Mouse (Mus musculus): ENCODE data around the gene Rbm18.
A peak's percentile ranks its signal among the peaks of the same experiment; 100 is the strongest.
"Not testable (repeated sequence)": the region's sequence is repeated elsewhere in the genome, so short reads cannot be mapped to it uniquely, and the experiment has no call there.

Rbm18 gene

GRCm38 (mm10) chr2:36136300-36136941 is at the start of gene Rbm18, which contains the start of gene Mrrf:
Gene Rbm18 (minus strand): TSS chr2:36136773.
Gene Mrrf (plus strand): TSS chr2:36136389.
- peak; percentile 89 to 94 for DNase-seq

- no peak for DNase-seq
These were observed 48.3 kb upstream of the Rbm18 start for GRCm38 (mm10) chr2:36184876-36185275.

DNA sequence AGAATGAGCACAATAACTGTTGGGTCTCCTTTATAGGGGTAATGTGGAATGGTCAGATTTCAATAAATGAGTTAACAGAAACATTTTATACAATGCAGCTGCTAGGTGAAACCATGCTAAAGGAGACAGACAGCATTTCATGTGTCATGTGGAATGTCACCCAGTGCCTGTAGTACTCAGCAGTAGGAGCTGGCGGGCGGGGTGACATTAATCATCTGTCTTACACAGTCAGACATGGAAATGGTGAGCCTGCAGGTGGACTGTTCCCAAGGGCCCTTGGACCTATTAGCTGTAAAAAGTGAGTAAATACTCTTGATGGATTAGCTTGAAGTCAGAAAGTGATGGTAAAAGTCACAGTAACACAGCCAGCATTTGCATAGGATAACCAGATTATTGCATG is 47.6 kb upstream of the Rbm18 start:
- DNase-seq, result no peak

DNA sequence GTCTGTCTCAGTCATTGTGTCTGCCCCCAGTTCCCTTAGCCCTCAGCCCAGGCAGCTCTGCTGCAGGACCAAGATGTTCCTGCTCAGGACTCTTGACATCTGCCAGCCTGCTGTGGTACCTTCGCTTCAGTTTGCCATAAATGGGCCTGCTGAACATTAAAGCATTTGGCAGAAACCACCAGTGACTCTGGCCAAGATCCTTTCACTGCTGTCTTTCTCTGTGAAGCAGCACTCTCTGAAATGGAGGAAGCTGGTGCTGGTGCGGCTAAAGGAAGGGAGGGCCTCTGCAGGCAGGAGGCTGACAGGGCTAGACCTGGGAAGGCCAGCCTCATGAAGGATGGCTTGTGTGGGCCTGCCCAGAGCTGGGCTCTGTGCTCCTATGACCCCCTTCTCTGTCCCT is 46.7 kb upstream of the Rbm18 start:
- DNase-seq, result no peak

DNA sequence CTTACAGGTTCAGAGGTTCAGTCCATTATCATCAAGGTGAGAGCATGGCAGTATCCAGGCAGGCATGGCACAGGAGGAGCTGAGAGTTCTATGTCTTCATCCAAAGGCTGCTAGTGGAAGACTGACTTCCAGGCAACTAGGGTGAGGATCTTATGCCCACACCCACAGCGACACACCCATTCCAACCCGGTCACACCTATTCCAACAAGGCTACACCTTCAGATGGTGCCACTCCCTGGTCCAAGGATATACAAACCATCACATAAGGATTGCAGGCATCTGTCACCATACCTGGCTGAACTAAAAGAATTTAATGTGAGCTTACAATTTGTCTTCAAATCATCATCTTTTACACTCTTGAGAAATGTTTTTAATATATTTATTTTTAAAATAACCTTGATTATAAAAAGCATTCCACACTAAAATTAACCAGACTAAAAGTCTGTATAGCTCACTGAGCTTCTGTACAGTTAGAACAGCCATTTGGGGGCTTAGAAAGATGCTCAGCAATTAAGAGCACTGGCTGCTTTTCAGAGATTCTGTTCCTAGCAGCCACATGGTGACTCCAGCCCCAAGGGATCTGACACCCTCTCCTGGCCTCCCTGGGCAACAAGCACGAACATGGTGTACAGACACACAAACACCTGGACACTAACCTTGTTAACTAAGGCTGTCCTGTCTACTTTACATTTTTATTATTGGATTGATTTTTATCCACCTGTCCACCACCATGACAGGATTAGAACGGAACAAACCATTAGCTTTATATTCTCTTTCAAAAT is 45.2 kb upstream of the Rbm18 start:
- DNase-seq, result not testable (repeated sequence)

DNA sequence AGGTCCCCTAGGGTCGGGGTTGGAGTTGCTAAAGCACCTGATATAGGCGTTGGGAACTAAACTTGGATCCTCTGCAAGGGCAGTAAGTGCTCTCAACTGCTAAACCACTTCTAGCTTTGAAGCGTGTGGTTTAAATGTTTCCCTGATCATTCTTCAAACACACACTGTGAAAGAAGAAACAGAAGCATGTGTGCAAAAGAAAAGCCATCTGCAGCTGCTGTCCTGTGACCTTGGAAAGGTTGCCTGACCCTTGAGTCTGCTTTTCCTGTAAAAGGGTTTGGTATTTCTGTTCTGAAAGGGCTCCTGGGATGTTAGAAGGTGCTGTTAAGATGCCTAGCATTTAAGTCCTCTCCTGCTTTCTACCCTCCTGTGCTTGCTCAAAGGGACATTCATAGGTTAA is 42.9 kb upstream of the Rbm18 start:
- DNase-seq, result no peak

DNA sequence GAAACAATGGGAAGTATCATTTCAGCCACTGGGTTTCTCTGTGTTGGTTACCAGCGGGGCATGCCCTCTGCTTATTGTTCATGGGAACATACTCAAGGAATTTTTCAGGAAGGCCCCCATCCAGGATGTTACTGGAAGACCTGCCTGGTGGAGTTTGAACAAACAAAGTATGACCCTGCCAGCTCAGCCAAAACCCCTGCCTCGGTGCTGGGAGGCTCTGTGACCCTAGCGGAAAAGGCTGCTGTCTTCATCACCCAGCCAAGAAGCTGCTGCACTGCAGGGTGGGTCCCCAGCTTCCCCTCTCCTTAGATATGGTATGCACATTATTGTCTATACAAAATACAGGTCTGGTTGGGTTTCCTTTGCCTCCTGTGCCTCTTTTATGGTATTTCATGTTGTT is 36.0 kb upstream of the Rbm18 start:
- DNase-seq, result no peak

- no peak for DNase-seq
These were observed 35.6 kb upstream of the Rbm18 start for GRCm38 (mm10) chr2:36172136-36172535.

GRCm38 (mm10) chr2:36169176-36169575 is 32.6 kb upstream of the Rbm18 start:
- DNase-seq, result no peak

DNA sequence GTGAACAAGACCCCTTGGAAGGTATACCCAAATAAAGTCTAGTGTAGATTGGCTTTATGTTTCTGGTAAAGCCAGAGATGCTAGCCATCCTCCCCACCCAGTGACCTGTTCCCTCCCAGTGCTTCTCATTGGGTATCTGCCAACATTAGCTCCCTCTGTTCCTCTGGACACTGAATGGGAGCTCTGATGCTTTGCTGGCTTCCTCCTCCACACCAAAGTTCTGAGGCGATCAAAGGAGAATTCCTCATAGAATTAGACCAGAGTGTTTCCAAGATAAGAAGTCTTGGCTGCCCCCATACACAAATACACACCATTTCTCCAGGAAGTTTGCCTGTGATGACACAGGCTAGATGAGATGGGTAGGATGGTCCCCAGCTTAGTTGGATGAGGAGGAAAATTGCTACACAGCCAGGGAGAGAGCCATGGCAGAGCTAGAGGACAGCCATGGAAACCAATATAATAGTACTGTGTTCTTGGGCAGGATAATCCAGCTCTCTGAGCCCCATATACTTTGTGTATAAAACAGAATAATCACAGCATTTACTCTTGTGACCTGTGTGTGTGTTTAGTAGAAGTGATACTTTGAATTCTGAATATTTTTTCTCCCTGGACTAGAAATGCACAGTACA is 31.5 kb upstream of the Rbm18 start:
- DNase-seq, result no peak

GRCm38 (mm10) chr2:36159336-36159735 is 22.8 kb upstream of the Rbm18 start:
- DNase-seq, result no peak

DNA sequence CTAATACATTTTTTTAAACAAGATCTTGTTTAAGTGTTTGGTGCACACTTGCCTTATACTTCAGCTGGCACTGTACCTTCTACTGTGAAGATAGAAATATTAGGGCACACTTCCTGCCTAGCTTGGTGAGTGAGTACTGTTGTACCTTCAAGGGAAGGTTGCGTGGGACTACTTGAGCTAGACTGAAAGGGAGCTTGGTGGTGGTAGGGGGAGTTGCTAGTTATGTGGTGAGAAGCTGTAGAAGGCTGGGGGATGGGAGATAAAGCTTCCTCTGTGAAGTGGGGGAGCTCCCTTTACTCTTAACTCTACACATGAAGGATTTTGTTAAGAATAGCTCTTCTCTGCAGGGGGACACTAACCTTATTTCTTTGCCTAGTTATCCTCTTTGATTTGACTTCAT is 20.9 kb upstream of the Rbm18 start:
- no peak for DNase-seq

GRCm38 (mm10) chr2:36152401-36152800 is 15.8 kb upstream of the Rbm18 start:
- DNase-seq, result not testable (repeated sequence)

DNA sequence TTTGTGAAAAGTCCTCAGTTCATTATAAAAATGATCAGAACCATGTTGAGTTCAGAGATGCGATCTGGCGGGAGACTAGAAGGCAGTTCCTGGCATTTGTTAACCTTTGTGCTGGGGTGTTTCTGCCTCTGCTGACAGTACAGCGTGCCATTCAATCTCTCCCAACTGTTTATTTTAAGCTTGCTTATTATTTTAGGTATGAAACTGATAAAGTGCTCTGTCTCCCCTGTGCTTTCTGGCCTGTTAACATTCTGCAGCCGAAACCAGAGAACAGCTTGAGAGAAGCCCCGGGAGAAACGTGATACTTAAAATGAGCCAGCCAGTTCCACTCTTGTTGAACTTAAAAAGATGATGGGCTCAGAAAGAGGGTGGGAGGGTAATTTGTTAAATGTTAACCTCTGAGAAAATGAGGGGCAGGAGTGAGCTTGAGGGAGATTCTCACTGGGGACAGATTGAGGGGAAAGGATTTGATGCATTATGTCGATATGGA is 12.3 kb upstream of the Rbm18 start:
- no peak for DNase-seq

GRCm38 (mm10) chr2:36139096-36139495 is 2.5 kb upstream of the Rbm18 start:
- DNase-seq, result no peak

GRCm38 (mm10) chr2:36135887-36136286 is 686 bp downstream of the Rbm18 start:
- no peak for DNase-seq

GRCm38 (mm10) chr2:36129051-36129450 is 7.5 kb downstream of the Rbm18 start:
- no peak for DNase-seq

GRCm38 (mm10) chr2:36127973-36128372 is 8.6 kb downstream of the Rbm18 start:
- DNase-seq, result no peak

- DNase-seq, result no peak
These were observed 9.7 kb downstream of the Rbm18 start for GRCm38 (mm10) chr2:36126795-36127429.

DNA sequence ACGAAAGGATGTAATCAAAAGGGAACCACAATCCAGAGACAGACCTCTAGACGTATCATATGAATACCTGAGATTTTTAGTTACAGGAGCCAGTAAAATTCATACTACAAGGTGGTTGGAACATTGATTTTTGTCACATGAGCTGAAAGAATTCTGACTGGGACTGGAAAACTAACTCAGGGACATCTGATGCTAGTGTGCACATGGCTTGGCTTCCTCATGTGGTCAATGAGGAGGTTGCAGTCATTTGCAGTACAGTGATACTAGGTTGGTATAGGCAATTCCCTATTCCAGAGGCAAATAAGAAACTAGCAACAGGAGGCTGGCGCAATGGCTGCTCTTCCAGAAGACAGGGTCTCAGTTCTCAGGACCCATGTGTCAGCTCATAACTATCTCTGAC is 23.9 kb downstream of the Rbm18 start:
- no peak for DNase-seq

- no peak for DNase-seq
These were observed 28.0 kb downstream of the Rbm18 start for GRCm38 (mm10) chr2:36108615-36109014.

DNA sequence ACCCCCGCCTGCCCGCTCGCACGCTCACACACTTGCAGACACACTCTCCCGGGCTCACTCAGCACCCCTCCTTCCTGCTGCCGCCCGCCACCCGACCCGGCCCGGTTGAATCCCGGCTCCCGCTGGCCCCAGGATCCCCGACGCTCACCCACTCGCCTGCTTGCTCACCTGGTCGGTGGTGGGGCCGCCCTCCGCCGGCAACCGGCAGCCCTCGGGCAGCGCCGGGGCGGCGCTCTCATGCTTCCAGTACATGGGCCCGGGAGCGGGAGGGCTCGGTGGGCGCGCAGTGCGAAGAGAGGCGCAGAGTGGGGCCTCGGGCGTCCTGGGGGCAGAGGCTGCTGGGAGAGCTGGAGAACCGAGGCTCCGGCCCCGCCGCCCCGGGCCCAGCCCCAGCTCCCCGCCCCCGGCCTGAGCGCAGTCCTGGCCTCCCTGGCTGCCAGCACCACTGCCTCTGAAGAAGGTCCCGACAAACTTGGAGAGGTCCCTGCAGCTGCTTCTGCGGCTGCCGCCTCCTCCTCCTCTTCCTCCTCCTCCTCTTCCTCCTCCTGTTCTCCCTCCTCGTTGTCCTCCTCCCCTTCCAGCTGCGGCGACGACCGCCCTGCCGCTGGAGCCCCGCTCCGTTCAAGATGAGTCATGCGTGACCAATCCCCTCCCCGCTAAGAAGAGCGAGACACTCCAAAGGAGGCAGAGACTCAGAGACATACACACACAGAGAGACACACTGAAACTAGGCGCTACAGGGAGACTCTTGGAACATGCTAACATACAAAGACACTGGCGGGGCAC is 31.4 kb downstream of the Rbm18 start, which contains the start of gene Lhx6:
Gene Lhx6, minus strand, starts transcription at position 453 of the 786 bp plus-strand sequence.
- no peak for DNase-seq

All from kidney, adult 8-10 months (tissue).